Mouse (Mus musculus): ENCODE data around the gene Ywhaq. TPM values are rescaled to one million over a fixed set of nuclear protein-coding genes. Genes with fewer than 3 reads are reported as not detected.

The Ywhaq gene
- 10 to 100 TPM; 74.9 to 80.4 TPM for total RNA-seq (2023)

DNA sequence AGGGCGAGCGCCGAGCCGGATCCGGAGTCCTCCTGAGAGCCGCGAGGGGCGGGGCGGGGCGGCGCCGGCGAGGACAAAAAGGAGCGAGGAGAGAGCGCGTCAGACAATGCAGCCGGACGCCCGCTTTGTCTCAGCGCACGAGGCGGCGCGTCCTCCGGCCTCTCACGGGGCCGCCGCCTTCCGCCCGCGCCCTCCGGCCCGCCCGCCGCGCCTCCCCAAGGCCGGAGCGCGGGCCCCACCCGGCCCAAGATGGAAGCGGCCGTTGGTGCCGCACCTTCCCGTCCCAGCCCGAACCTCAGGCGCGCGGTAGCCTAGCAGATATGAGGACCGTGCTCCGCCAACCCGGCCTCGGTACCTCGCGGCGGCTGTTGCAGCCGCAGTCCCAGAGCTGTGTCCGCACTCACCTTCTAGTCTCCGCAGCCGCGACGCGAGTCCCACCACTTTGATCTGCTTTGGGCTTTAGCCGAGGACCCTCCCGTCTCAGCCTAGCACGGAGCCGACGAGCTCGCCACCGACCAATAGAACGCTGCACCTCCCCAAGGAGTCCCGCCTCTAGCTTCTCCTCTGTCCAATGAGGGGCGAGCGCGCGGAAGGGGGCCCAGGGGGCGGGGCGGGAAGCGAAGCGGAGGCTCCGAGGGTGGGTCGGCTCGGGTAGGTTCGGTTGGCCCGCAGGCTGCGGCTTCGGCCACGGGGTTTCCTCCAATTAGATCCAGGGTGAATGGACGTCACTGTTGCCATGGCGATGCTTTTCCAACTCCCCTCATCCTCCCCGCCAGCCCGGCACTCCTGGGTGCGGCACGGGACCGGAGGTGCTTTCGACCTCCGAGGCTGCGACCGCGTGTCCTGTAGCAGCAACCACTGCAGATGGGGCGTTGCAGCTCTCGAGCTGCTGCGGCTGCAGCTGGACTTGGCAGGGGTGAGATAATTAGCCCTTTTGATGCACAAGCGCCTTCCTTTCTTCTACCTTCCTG lies at the start of gene Ywhaq:
Gene Ywhaq (minus strand): TSS at position 538 of the 971 bp plus-strand sequence.

DNA sequence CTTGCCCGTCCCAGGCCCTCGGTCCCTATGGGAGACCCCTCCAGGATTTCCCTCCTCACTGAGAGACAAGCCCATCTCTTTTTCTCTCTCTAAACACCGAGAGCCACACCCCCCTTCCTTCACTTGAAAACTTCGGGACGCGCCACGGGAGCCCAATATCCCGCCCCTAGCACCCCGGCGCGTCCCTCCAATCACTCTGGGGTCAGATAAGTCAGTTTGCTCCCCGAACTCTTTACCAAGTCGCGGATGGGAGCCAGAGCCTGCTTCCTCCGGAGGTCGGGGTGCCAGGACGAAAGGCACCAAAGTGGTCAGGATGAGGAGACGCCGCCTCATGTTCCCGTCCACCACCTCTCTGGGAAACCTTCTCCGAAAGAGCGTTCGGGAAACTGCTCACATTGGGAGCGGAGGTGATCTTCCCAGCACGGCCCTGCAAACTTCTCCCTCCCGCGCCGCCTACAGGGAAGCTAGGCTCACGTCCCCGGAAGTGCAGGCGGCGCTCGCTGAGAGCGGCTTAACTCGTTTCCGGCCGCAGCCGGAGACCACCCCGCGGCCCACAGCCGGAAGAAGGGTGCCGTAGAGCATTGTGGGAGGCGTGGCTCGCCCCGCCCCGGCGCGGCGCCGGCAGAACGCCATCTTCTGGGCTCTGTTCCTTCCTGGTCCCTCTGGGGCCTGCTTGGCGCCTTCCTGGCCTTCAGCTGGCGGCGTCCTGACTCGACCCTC lies 44.2 kb downstream of the Ywhaq start, which contains the start of gene Adam17:
Gene Adam17 (minus strand): TSS at position 533 of the 720 bp plus-strand sequence.

Other genes with a start within 250 kb of the Ywhaq start
- 10 to 100 TPM; 51.0 to 59.4 TPM for gene Cpsf3, start 132.2 kb downstream of the Ywhaq start, total RNA-seq (2023)
- gene Itgb1bp1, start 131.4 kb downstream of the Ywhaq start, total RNA-seq (2023) = 10 to 100 TPM; 34.1 to 35.9 TPM
- gene Iah1, start 101.2 kb downstream of the Ywhaq start, total RNA-seq (2023) = 10 to 100 TPM; 21.4 to 24.3 TPM
- 10 to 100 TPM; 49.3 to 61.8 TPM for gene Adam17, start 44.0 kb downstream of the Ywhaq start, total RNA-seq (2023)